Mouse (Mus musculus) ES-E14 (cell line): Measurements from ENCODE around the gene Cracr2a.

Experiments
- CHD2 ChIP-seq: IDR thresholded peaks from 2 replicates; pipeline ENCODE4 v1.6.1; 2014; ENCODE audit warnings: mild to moderate bottlenecking, low read depth, low read length, inconsistent platforms
- HCFC1 ChIP-seq: IDR thresholded peaks from 2 replicates; pipeline ENCODE4 v1.6.1; 2012; ENCODE audit warnings: low read length, inconsistent platforms, borderline replicate concordance; ENCODE audit not compliant: insufficient read depth
- MAFK ChIP-seq: IDR thresholded peaks from 2 replicates; pipeline ENCODE4 v1.6.1; 2014; ENCODE audit warnings: mild to moderate bottlenecking, low read depth, low read length, inconsistent platforms; ENCODE audit not compliant: insufficient read depth
- ZNF384 ChIP-seq: IDR thresholded peaks from 2 replicates; pipeline ENCODE4 v1.6.1; 2012; ENCODE audit warnings: low read depth, low read length, inconsistent platforms

DNA sequence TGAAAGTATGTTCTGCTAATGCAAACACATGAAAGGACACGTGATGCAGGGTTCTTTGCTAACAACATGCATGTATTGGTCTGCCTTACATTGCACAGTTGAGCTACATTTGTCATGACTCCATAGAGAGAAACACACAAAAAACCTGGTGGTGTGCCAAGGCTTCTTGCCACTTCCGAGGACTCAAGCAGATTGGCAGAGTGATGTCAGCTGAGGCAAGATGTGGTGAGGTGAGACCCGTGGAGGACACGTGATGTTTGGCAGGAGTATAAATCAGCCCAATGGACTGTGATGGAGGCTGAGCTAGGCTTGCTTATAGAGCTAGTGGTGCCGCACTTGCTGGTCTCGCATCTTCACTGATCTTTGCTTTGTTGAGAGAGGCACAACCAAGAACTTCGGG lies 32.5 kb upstream of the Cracr2a start:
- TF ChIP-seq ZNF384 (no peak), HCFC1 (no peak), MAFK (no peak), CHD2 (no peak)
